Mouse (Mus musculus): ENCODE results near the gene Sec23a.

DNA sequence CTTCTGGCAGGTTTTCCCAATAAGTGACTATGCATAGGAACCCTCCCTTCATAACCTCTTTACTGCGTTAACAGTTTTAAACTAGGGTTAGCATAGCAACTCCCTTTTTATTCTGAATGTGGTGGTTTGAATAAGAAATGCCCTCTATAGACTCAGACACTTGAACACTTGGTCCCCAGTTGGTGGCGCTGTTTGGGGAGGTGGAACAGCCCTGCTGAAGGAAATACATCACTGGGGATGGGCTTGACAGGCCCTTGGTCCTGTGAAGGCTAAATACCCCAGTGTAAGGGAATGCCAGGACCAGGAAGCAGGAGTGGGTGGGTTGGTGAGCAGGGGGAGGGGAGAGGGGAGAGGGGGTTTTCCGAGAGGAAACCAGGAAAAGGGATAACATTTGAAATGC lies 92.3 kb downstream of the Sec23a start:
- no peak for TF ChIP-seq CTCF (IDR thresholded peaks at IDR 0.05)
- no peak for TF ChIP-seq EP300 (IDR thresholded peaks at IDR 0.05)
